ENCODE assay signal across 13 mouse cellular contexts in the genomic region with DNA sequence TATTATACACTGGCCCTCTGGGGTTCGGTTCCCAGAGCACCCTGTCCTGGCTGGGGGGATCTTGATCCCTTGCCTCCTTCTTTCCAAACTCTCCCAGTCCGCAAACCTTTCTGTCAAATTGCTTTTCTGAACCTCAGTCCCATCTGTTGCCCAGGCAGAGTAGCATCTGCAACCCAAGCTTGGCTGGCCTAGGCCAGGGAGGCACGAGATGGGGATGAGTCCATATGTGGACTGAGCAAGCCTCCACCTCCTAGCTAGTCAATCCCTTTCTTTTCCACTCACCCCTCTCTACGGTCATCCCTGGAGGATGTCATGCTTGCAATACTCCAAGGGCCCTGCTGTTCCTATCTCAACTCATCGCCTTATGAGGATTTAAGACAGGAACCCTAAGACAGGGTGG. TPM values are rescaled to one million over a fixed set of nuclear protein-coding genes. Genes with fewer than 3 reads are reported as not detected.
DNase-seq lines count a peak whose midpoint lies in the region; ATAC-seq and TF ChIP-seq lines count a peak whose summit lies in the region.
"Had no signal": no experiment of that assay in that cellular context is flagged by ENCODE, and none has a peak within 500 bp of the region (broad histone marks: within the 10 kb centered on the region; RNA-seq: fewer than 3 reads in every experiment).

No protein-coding gene starts in this region.

- no peaks in the 10 kb centered on the region for H3K9me3 ChIP-seq in lung, embryonic 15.5 days
- no peaks in the 10 kb centered on the region for H3K9me3 ChIP-seq in intestine, embryonic 16.5 days (ENCODE audit: control insufficient read depth, low read length)
- H3K9me3 ChIP-seq in stomach, embryonic 14.5 days (ENCODE audit: control insufficient read depth, low read depth, low read length), result no peaks in the 10 kb centered on the region

- 79% methylated on average over 5 of the region's 5 CpGs for WGBS in lung, embryonic 15.5 days
- WGBS in intestine, embryonic 16.5 days, result 82% methylated on average over 5 of the region's 5 CpGs
- 88% methylated on average over 5 of the region's 5 CpGs for WGBS in stomach, embryonic 14.5 days

- TF ChIP-seq CTCF in gastrocnemius, adult 2 months (IDR thresholded peaks at IDR 0.05), result no peak

- intact Hi-C loops in gastrocnemius, adult 2 months (cut with DNase I), result no loop called here
- intact Hi-C loops in gastrocnemius, postnatal 14 days (cut with DNase I; ENCODE audit: low total_unique reads), result no loop called here

- DNase-seq in gastrocnemius, adult 2 months, result peak; percentile 11
- DNase-seq in gastrocnemius, postnatal 14 days, result no peak
- DNase-seq in lung, adult 18-20 months, result no peak
- no peak for DNase-seq in MN1 (ENCODE audit: low spot score)
- DNase-seq: B cell, adult 2 months; kidney, adult 2 months; thymus, adult 2 months had no signal

- peak overlapping the region; percentile 73 for H3K4me2 ChIP-seq in lung, embryonic 15.5 days
- H3K4me2 ChIP-seq in intestine, embryonic 16.5 days (ENCODE audit: low read depth, low read length), result peak overlapping the region; percentile 68
- H3K4me2 ChIP-seq in stomach, embryonic 14.5 days (replicated peaks; ENCODE audit: low read depth, low read length), result peak overlapping the region; percentile 76

- peak overlapping the region; percentile 81; the same call in 1 of the 2 replicates for H3K9ac ChIP-seq in lung, embryonic 15.5 days
- H3K9ac ChIP-seq in intestine, embryonic 16.5 days (ENCODE audit: low read depth, low read length), result peak overlapping the region; percentile 92
- H3K9ac ChIP-seq in stomach, embryonic 14.5 days (replicated peaks; ENCODE audit: low read depth, low read length), result no peak overlapping the region

- H3K4me1 ChIP-seq in lung, embryonic 15.5 days, result peaks cover 31% of the 10 kb centered on the region
- peaks cover 26% of the 10 kb centered on the region for H3K4me1 ChIP-seq in intestine, embryonic 16.5 days (ENCODE audit: control insufficient read depth, insufficient read depth, low read length)
- H3K4me1 ChIP-seq in stomach, embryonic 14.5 days (ENCODE audit: control insufficient read depth, insufficient read depth, low read length), result peaks cover 26% of the 10 kb centered on the region; the same call in 1 of the 2 replicates

- H3K4me3 ChIP-seq in gastrocnemius, adult 2 months, result peak overlapping the region; percentile 87
- H3K4me3 ChIP-seq in lung, embryonic 15.5 days, result peak overlapping the region; percentile 71
- H3K4me3 ChIP-seq in intestine, embryonic 16.5 days (ENCODE audit: low read length), result peak overlapping the region; percentile 76
- peak overlapping the region; percentile 67; the same call in 1 of the 2 replicates for H3K4me3 ChIP-seq in stomach, embryonic 14.5 days (ENCODE audit: low read depth, low read length)

- no peak for ATAC-seq in lung, embryonic 15.5 days (ENCODE audit: borderline replicate concordance, extremely low read depth, low FRiP score, low TSS enrichment)
- no peak for ATAC-seq in intestine, embryonic 16.5 days
- ATAC-seq in stomach, embryonic 14.5 days (ENCODE audit: insufficient number of reproducible peaks, insufficient read depth, low FRiP score, low read depth), result no peak
- no peak for ATAC-seq in inflammation-experienced regulatory T-cells, adult 6 months

- no peaks in the 10 kb centered on the region for H3K36me3 ChIP-seq in lung, embryonic 15.5 days
- H3K36me3 ChIP-seq in intestine, embryonic 16.5 days (ENCODE audit: control insufficient read depth, insufficient read depth, low read length), result no peaks in the 10 kb centered on the region
- H3K36me3 ChIP-seq in stomach, embryonic 14.5 days (ENCODE audit: control insufficient read depth, insufficient read depth, low read length), result no peaks in the 10 kb centered on the region

- H3K27ac ChIP-seq in gastrocnemius, adult 2 months, result peak overlapping the region; percentile 90; the same call in 1 of the 2 replicates
- H3K27ac ChIP-seq in lung, embryonic 15.5 days, result no peak overlapping the region
- no peak overlapping the region for H3K27ac ChIP-seq in intestine, embryonic 16.5 days (ENCODE audit: low read length)
- 0 out of 2 replicates have a peak overlapping the region, but pooled peaks have one; percentile 6 for H3K27ac ChIP-seq in stomach, embryonic 14.5 days (ENCODE audit: low read length)

- no peaks in the 10 kb centered on the region for H3K27me3 ChIP-seq in lung, embryonic 15.5 days
- H3K27me3 ChIP-seq in intestine, embryonic 16.5 days (replicated peaks; ENCODE audit: control insufficient read depth, insufficient read depth, low read length), result no peaks in the 10 kb centered on the region
- no peaks in the 10 kb centered on the region for H3K27me3 ChIP-seq in stomach, embryonic 14.5 days (ENCODE audit: control insufficient read depth, insufficient read depth, low read length)

RNA-seq across cellular contexts. Expression of a gene that starts 1.6 kb away (rescaled TPM):
- total RNA-seq in gastrocnemius, adult 2 months (2021), result 1 to 10 TPM; 2.8 to 7.3 TPM
- 1 to 10 TPM; 4.9 to 6.3 TPM for total RNA-seq in gastrocnemius, postnatal 14 days (2021)
- polyA plus RNA-seq in lung, embryonic 15.5 days (2015; fragmentation: Nextera tagmentation; extraction: Ambion mirVana), result 39.1 and 41.1 TPM in 2 replicates
- polyA plus RNA-seq in intestine, embryonic 16.5 days (2015; fragmentation: Nextera tagmentation; extraction: Ambion mirVana), result 113 and 116 TPM in 2 replicates
- 43.7 and 44.8 TPM in 2 replicates for polyA plus RNA-seq in stomach, embryonic 14.5 days (2014; fragmentation: Nextera tagmentation; extraction: Ambion mirVana)
- 1 to 10 TPM; 6.6 to 9.1 (median 7.4) TPM for polyA plus RNA-seq in inflammation-experienced regulatory T-cells, adult 6 months (2017; shearing (Covaris generic))

RNA-seq across cellular contexts. Expression of a gene that starts 16.2 kb away (rescaled TPM):
- not detected for total RNA-seq in gastrocnemius, adult 2 months (2021)
- total RNA-seq in gastrocnemius, postnatal 14 days (2021), result not detected
- polyA plus RNA-seq in lung, embryonic 15.5 days (2015; fragmentation: Nextera tagmentation; extraction: Ambion mirVana), result not detected in 2 replicates
- not detected in 2 replicates for polyA plus RNA-seq in intestine, embryonic 16.5 days (2015; fragmentation: Nextera tagmentation; extraction: Ambion mirVana)
- polyA plus RNA-seq in stomach, embryonic 14.5 days (2014; fragmentation: Nextera tagmentation; extraction: Ambion mirVana), result not detected in 2 replicates
- polyA plus RNA-seq in inflammation-experienced regulatory T-cells, adult 6 months (2017; shearing (Covaris generic)), result not detected
- total RNA-seq: left cerebral cortex, postnatal 36 days; monocyte, adult 5-6 weeks had no signal
- polyA plus RNA-seq: kidney, adult 2 months; thymus, adult 2 months had no signal

RNA-seq across cellular contexts. Expression of a gene that starts 22.8 kb away (rescaled TPM):
- total RNA-seq in gastrocnemius, adult 2 months (2021), result 10 to 100 TPM; 34.4 to 53.7 TPM
- total RNA-seq in gastrocnemius, postnatal 14 days (2021), result 100 to 1,000 TPM in 1 of 2 experiments, 10 to 100 TPM in 1; 64.1 to 106 TPM
- 339 and 341 TPM in 2 replicates for polyA plus RNA-seq in lung, embryonic 15.5 days (2015; fragmentation: Nextera tagmentation; extraction: Ambion mirVana)
- polyA plus RNA-seq in intestine, embryonic 16.5 days (2015; fragmentation: Nextera tagmentation; extraction: Ambion mirVana), result 110 and 118 TPM in 2 replicates
- 113 and 120 TPM in 2 replicates for polyA plus RNA-seq in stomach, embryonic 14.5 days (2014; fragmentation: Nextera tagmentation; extraction: Ambion mirVana)
- 1 to 10 TPM in 2 of 3 experiments, not detected in 1; 1.7 to 2.3 TPM for polyA plus RNA-seq in inflammation-experienced regulatory T-cells, adult 6 months (2017; shearing (Covaris generic))
- total RNA-seq: monocyte, adult 5-6 weeks had no signal

RNA-seq across cellular contexts. Expression of a gene that starts 25.6 kb away (rescaled TPM):
- total RNA-seq in gastrocnemius, adult 2 months (2021), result 1 to 10 TPM; 1.0 to 2.3 TPM
- total RNA-seq in gastrocnemius, postnatal 14 days (2021), result 1 to 10 TPM; 1.4 to 3.1 TPM
- 21.8 and 23.5 TPM in 2 replicates for polyA plus RNA-seq in lung, embryonic 15.5 days (2015; fragmentation: Nextera tagmentation; extraction: Ambion mirVana)
- 24.8 and 27.0 TPM in 2 replicates for polyA plus RNA-seq in intestine, embryonic 16.5 days (2015; fragmentation: Nextera tagmentation; extraction: Ambion mirVana)
- 37.7 and 38.5 TPM in 2 replicates for polyA plus RNA-seq in stomach, embryonic 14.5 days (2014; fragmentation: Nextera tagmentation; extraction: Ambion mirVana)
- 1 to 10 TPM; 1.2 to 4.2 (median 2.1) TPM for polyA plus RNA-seq in inflammation-experienced regulatory T-cells, adult 6 months (2017; shearing (Covaris generic))
- total RNA-seq: monocyte, adult 5-6 weeks had no signal

Comparison
In these comparisons a context has a peak if more than half of its experiments do, and no peak if none do; other contexts are left out.
1. H3K27ac ChIP-seq: peak in gastrocnemius, adult 2 months (single experiment) and stomach, embryonic 14.5 days (single experiment); none in lung, embryonic 15.5 days (single experiment) and intestine, embryonic 16.5 days (single experiment).
2. RNA of a gene that starts 22.8 kb away (polyA plus RNA-seq): 339 to 341 TPM in lung, embryonic 15.5 days, 110 to 118 TPM in intestine, embryonic 16.5 days and 113 to 120 TPM in stomach, embryonic 14.5 days; 1.7 to 2.3 TPM in inflammation-experienced regulatory T-cells, adult 6 months; every median in the first group is over 10 times any median in the second.
3. Peak in every context shown above with its lines, with median percentiles within 50 percentile points of each other: H3K4me3 ChIP-seq and H3K4me2 ChIP-seq.